ENCODE assay signal across 8 mouse cellular contexts in the genomic region with DNA sequence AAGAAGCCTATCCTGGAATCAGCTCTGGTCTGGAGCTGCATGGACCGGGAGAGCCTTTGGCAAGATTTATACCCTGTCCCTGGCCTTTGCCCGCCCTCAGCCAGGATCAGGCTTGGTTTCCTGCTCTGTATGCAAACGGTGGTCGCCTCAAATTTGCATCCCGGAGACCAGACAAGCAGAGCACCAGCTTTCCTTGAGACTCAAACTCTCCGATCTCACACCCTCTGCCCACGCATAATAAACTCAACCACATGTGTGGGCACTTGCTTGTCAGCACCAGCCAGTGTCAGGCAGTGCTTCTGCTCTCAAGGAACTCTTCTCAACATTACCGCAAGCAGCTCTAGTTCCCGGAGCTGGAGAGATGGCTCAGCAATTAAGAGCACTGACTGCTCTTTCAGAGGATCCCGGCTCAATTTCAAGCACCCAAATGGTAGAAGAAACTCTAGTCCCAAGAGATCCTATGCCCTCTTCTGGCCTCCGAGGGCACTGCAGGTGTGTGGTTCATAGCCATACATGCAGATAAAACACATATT. TPM values are rescaled to one million over a fixed set of nuclear protein-coding genes. Genes with fewer than 3 reads are reported as not detected.
DNase-seq lines count a peak whose midpoint lies in the region; ATAC-seq lines count a peak whose summit lies in the region.

No protein-coding gene starts in this region.

- 5% methylated on average over 11 of the region's 11 CpGs for WGBS in limb, embryonic 15.5 days
- 2% methylated on average over 11 of the region's 11 CpGs for WGBS in midbrain, embryonic 15.5 days

- peak overlapping the region; percentile 96 for H3K27ac ChIP-seq in limb, embryonic 15.5 days
- H3K27ac ChIP-seq in midbrain, embryonic 15.5 days, result peak overlapping the region; percentile 65; the same call in 1 of the 2 replicates

- H3K36me3 ChIP-seq in limb, embryonic 15.5 days, result peaks cover 24% of the 10 kb centered on the region
- 0 out of 2 replicates have a peak, but pooled peaks cover 4% of the 10 kb centered on the region for H3K36me3 ChIP-seq in midbrain, embryonic 15.5 days (replicated peaks)

- peak overlapping the region; percentile 40 for H3K9ac ChIP-seq in limb, embryonic 15.5 days
- H3K9ac ChIP-seq in midbrain, embryonic 15.5 days, result peak overlapping the region; percentile 41

- H3K4me3 ChIP-seq in limb, embryonic 15.5 days, result peak overlapping the region; percentile 44
- H3K4me3 ChIP-seq in midbrain, embryonic 15.5 days, result peak overlapping the region; percentile 52

- DNase-seq in urinary bladder, postnatal 14 days (ENCODE audit: low spot score), result peak; percentile 79
- no peak for DNase-seq in urinary bladder, postnatal 10 days (ENCODE audit: low spot score)
- peak; percentile 85 for DNase-seq in embryo, embryonic 10.5 days (ENCODE audit: low spot score)
- peak; percentile 62 for DNase-seq in gastrocnemius, postnatal 25 days
- peak; percentile 60 to 82 for DNase-seq in spleen, postnatal 14 days (ENCODE audit: low spot score in 2 of 2)

- H3K4me1 ChIP-seq in limb, embryonic 15.5 days, result peaks cover 37% of the 10 kb centered on the region
- H3K4me1 ChIP-seq in midbrain, embryonic 15.5 days, result peaks cover 12% of the 10 kb centered on the region

- H3K27me3 ChIP-seq in limb, embryonic 15.5 days, result no peaks in the 10 kb centered on the region; the same call in 1 of the 2 replicates
- H3K27me3 ChIP-seq in midbrain, embryonic 15.5 days (replicated peaks), result no peaks in the 10 kb centered on the region

- H3K9me3 ChIP-seq in limb, embryonic 15.5 days, result no peaks in the 10 kb centered on the region
- no peaks in the 10 kb centered on the region for H3K9me3 ChIP-seq in midbrain, embryonic 15.5 days

- peak; percentile 64 for ATAC-seq in inflammation-experienced regulatory T-cells, adult 6 months
- ATAC-seq in limb, embryonic 15.5 days (ENCODE audit: insufficient number of reproducible peaks, low FRiP score, low TSS enrichment, low read depth), result peak; percentile 20
- ATAC-seq in midbrain, embryonic 15.5 days (replicated peaks), result no peak; the same call in none of the 2 replicates

- H3K4me2 ChIP-seq in limb, embryonic 15.5 days, result peak overlapping the region; percentile 81
- H3K4me2 ChIP-seq in midbrain, embryonic 15.5 days, result peak overlapping the region; percentile 92

RNA-seq across cellular contexts. Expression of a gene that starts 6.7 kb away (rescaled TPM):
- 10 to 100 TPM; 82.7 to 82.9 TPM for total RNA-seq in gastrocnemius, postnatal 25 days (2021)
- polyA plus RNA-seq in inflammation-experienced regulatory T-cells, adult 6 months (2017; shearing (Covaris generic)), result 10 to 100 TPM; 28.8 to 39.0 (median 36.1) TPM
- polyA plus RNA-seq in limb, embryonic 15.5 days (2015; fragmentation: Nextera tagmentation; extraction: Ambion mirVana), result 82.4 and 85.4 TPM in 2 replicates
- polyA plus RNA-seq in midbrain, embryonic 15.5 days (2015; fragmentation: Nextera tagmentation; extraction: Ambion mirVana), result 14.3 and 17.4 TPM in 2 replicates

RNA-seq across cellular contexts. Expression of a gene that starts 11.2 kb away (rescaled TPM):
- total RNA-seq in gastrocnemius, postnatal 25 days (2021), result under 1 TPM in 1 of 2 experiments, not detected in 1; 0.13 TPM
- under 1 TPM in 2 of 3 experiments, not detected in 1; 0.26 to 0.41 TPM for polyA plus RNA-seq in inflammation-experienced regulatory T-cells, adult 6 months (2017; shearing (Covaris generic))
- polyA plus RNA-seq in limb, embryonic 15.5 days (2015; fragmentation: Nextera tagmentation; extraction: Ambion mirVana), result 0.15 and 0.20 TPM in 2 replicates
- 0.22 and 0.41 TPM in 2 replicates for polyA plus RNA-seq in midbrain, embryonic 15.5 days (2015; fragmentation: Nextera tagmentation; extraction: Ambion mirVana)

RNA-seq across cellular contexts. Expression of a gene that starts 23.0 kb away (rescaled TPM):
- total RNA-seq in gastrocnemius, postnatal 25 days (2021), result 1 to 10 TPM; 2.9 to 3.2 TPM
- polyA plus RNA-seq in inflammation-experienced regulatory T-cells, adult 6 months (2017; shearing (Covaris generic)), result 1 to 10 TPM in 2 of 3 experiments, under 1 TPM in 1; 0.97 to 1.7 (median 1.3) TPM
- 3.4 and 4.4 TPM in 2 replicates for polyA plus RNA-seq in limb, embryonic 15.5 days (2015; fragmentation: Nextera tagmentation; extraction: Ambion mirVana)
- polyA plus RNA-seq in midbrain, embryonic 15.5 days (2015; fragmentation: Nextera tagmentation; extraction: Ambion mirVana), result 2.0 and 3.4 TPM in 2 replicates

RNA-seq across cellular contexts. Expression of a gene that starts 36.1 kb away (rescaled TPM):
- total RNA-seq in gastrocnemius, postnatal 25 days (2021), result not detected
- not detected for polyA plus RNA-seq in inflammation-experienced regulatory T-cells, adult 6 months (2017; shearing (Covaris generic))
- polyA plus RNA-seq in limb, embryonic 15.5 days (2015; fragmentation: Nextera tagmentation; extraction: Ambion mirVana), result 1.6 and 2.0 TPM in 2 replicates
- polyA plus RNA-seq in midbrain, embryonic 15.5 days (2015; fragmentation: Nextera tagmentation; extraction: Ambion mirVana), result 0.68 and 1.9 TPM in 2 replicates
